Mouse (Mus musculus) ES-E14 (cell line): ENCODE measurements around the gene Rtn1.

Experiments
- HCFC1 ChIP-seq: IDR thresholded peaks from 2 replicates; pipeline ENCODE4 v1.6.1; 2012; ENCODE audit warnings: low read length, inconsistent platforms, borderline replicate concordance; ENCODE audit not compliant: insufficient read depth
- ZNF384 ChIP-seq: IDR thresholded peaks from 2 replicates; pipeline ENCODE4 v1.6.1; 2012; ENCODE audit warnings: low read depth, low read length, inconsistent platforms

DNA sequence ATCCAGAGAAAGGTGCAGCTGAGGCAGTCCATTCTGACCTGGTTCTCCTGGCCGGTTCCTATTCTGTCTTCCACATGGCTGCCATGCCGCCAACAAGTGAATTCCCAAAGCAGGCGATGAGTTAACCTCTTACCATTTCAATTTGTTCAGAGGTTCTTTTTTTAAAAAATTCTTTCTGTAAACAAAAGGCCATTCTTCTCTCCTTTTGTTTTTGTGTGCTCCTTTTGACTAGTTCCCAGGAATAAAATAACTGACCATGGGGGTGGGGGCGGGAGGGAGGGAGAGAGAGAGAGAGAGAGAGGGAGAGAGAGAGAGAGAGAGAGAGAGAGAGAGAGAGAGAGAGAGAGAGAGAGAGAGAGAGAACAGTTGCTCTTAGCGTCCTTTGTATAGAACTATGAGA lies 3.8 kb downstream of the Rtn1 start:
- no peak for TF ChIP-seq HCFC1
- TF ChIP-seq ZNF384: no peak
